Mouse (Mus musculus) liver, embryonic 14.5 days (tissue): ENCODE data around the gene Tarbp1.

Experiments
- CTCF ChIP-seq: IDR thresholded peaks from 2 replicates; pipeline ENCODE4 v1.5.1; 2016; ENCODE audit warnings: antibody characterized with exemption, low read depth, control low read depth
- EP300 ChIP-seq: IDR thresholded peaks from 2 replicates; pipeline ENCODE4 v1.6.1; 2016; ENCODE audit warnings: antibody characterized with exemption, low read depth

DNA sequence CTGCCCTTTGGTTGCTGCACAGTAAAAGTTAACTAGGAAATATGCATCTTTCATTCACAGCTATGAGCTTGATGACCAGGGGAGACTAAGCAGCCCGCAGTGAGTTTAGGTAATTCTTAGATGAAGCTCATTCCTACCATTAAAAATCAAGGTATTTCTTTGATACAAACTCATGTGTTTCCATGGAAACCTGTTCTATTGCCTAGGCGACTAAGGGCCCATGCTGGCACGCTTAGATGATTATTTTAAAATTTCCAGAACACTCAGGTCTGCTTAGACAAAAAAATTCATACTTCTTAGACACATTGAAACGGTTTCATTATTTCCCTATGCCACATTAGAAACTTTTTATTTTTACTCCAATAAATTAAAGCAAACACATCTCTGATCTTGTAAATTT is 69.8 kb downstream of the Tarbp1 start:
- TF ChIP-seq EP300: no peak
- no peak for TF ChIP-seq CTCF
